Mouse (Mus musculus): Measurements from ENCODE around the gene Papln. TPM values are rescaled to one million over a fixed set of nuclear protein-coding genes. Genes with fewer than 3 reads are reported as not detected.

The Papln gene
- total RNA-seq, 1 experiment: 0.62 TPM

DNA sequence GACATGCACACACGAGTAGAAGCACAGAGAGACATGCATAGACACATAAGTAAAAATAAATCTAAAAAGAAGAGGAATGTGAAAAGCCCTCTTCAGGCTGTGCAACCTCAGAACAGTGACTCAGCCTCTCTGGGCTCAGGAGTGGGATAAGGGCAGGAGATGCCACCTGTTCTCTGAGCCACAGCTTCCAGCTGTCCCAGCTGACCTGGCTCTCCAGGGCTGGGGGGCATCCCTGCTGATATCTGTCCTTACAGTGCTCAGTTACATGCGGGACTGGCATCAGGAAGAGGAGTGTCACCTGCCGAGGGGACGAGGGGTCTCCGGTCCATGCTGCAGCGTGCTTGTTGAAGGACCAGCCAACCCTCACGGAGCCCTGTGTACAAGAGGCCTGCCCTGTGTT lies 13.3 kb downstream of the Papln start:
- Histone ChIP-seq H3K4me1 (ENCODE audit: control insufficient read depth in 2 of 2, insufficient read depth in 2 of 2, low read length in 2 of 2, poor library complexity in 1 of 2) (peaks cover 0 to 2% of the 10 kb centered on the region in 2 experiments; a peak in 1 of 4 replicates), H3K9ac (ENCODE audit: insufficient read depth, low read depth, low read length, poor library complexity, severe bottlenecking) (no peak overlapping the region), H3K9me3 (ENCODE audit: control insufficient read depth, insufficient read depth, low read depth, low read length) (no peaks in the 10 kb centered on the region), H3K4me3 (ENCODE audit: insufficient read depth in 1 of 2, low read depth in 1 of 2, low read length in 2 of 2, poor library complexity in 1 of 2, severe bottlenecking in 1 of 2) (no peak overlapping the region), H3K27ac (ENCODE audit: insufficient read depth, low read depth, low read length, poor library complexity, severe bottlenecking) (no peak overlapping the region), H3K36me3 (ENCODE audit: control insufficient read depth, insufficient read depth, low read length, poor library complexity, severe bottlenecking) (no peaks in the 10 kb centered on the region)
- in situ Hi-C loops (cut with MboI; ENCODE audit: low sequenced_read_pairs in 2 of 2, unreplicated experiment in 2 of 2): no loop called here
- TF ChIP-seq CHD2 (IDR thresholded peaks at IDR 0.05; ENCODE audit: low read depth, low read length) (no peak), ZNF384 (IDR thresholded peaks at IDR 0.05; ENCODE audit: low read depth, low read length) (no peak), MAFK (IDR thresholded peaks at IDR 0.05; ENCODE audit: insufficient read depth, low read depth, low read length) (no peak), ZC3H11A (IDR thresholded peaks at IDR 0.05; ENCODE audit: borderline replicate concordance, low read depth, low read length) (no peak), HCFC1 (IDR thresholded peaks at IDR 0.05; ENCODE audit: borderline replicate concordance, insufficient read depth, low read length) (no peak)
- DNase-seq (ENCODE audit: low read depth, low spot score): no peak

GRCm38 (mm10) chr12:83780181-83780580 lies 16.7 kb downstream of the Papln start:
- H3K27ac ChIP-seq (ENCODE audit: insufficient read depth, low read depth, low read length, poor library complexity, severe bottlenecking): no peak overlapping the region
- in situ Hi-C loops (cut with MboI; ENCODE audit: low sequenced_read_pairs in 2 of 2, unreplicated experiment in 2 of 2): no loop called here
- no peak overlapping the region for H3K9ac ChIP-seq (ENCODE audit: insufficient read depth, low read depth, low read length, poor library complexity, severe bottlenecking)
- H3K36me3 ChIP-seq (ENCODE audit: control insufficient read depth, insufficient read depth, low read length, poor library complexity, severe bottlenecking): no peaks in the 10 kb centered on the region
- H3K9me3 ChIP-seq (ENCODE audit: control insufficient read depth, insufficient read depth, low read depth, low read length): no peaks in the 10 kb centered on the region
- H3K4me3 ChIP-seq (ENCODE audit: insufficient read depth in 1 of 2, low read depth in 1 of 2, low read length in 2 of 2, poor library complexity in 1 of 2, severe bottlenecking in 1 of 2): no peak overlapping the region
- no peak for TF ChIP-seq HCFC1 (IDR thresholded peaks at IDR 0.05; ENCODE audit: borderline replicate concordance, insufficient read depth, low read length)
- no peak for DNase-seq (ENCODE audit: low read depth, low spot score)
- no peaks in the 10 kb centered on the region for H3K4me1 ChIP-seq (ENCODE audit: control insufficient read depth in 2 of 2, insufficient read depth in 2 of 2, low read length in 2 of 2, poor library complexity in 1 of 2)

DNA sequence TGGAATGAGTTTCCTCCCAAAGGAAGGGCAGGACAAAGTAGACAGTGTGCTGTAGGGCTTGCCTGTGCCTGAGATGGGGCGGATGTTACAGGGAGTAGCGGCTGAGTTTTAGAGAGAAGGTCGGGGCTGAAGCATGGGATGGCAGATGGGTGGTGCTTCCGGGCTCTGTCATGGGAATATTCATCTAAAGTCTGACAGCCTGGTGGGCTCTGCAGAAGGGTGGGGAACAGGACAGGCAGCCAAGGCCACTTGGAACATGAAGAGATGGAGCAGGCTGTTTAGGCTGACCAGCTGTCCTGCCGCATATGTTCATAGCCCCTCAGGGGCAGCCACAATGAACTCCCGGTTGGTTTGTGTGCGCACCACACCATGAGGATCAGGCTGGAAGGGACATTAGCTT lies 17.8 kb downstream of the Papln start:
- in situ Hi-C loops (cut with MboI; ENCODE audit: low sequenced_read_pairs in 2 of 2, unreplicated experiment in 2 of 2): no loop called here
- Histone ChIP-seq H3K4me1 (ENCODE audit: control insufficient read depth in 2 of 2, insufficient read depth in 2 of 2, low read length in 2 of 2, poor library complexity in 1 of 2) (no peaks in the 10 kb centered on the region), H3K9me3 (ENCODE audit: control insufficient read depth, insufficient read depth, low read depth, low read length) (no peaks in the 10 kb centered on the region), H3K36me3 (ENCODE audit: control insufficient read depth, insufficient read depth, low read length, poor library complexity, severe bottlenecking) (no peaks in the 10 kb centered on the region), H3K4me3 (ENCODE audit: insufficient read depth in 1 of 2, low read depth in 1 of 2, low read length in 2 of 2, poor library complexity in 1 of 2, severe bottlenecking in 1 of 2) (peak overlapping the region in 1 of 2 experiments; percentile 65; a peak in 1 of 4 replicates), H3K9ac (ENCODE audit: insufficient read depth, low read depth, low read length, poor library complexity, severe bottlenecking) (no peak overlapping the region), H3K27ac (ENCODE audit: insufficient read depth, low read depth, low read length, poor library complexity, severe bottlenecking) (no peak overlapping the region)
- TF ChIP-seq HCFC1 (IDR thresholded peaks at IDR 0.05; ENCODE audit: borderline replicate concordance, insufficient read depth, low read length) (no peak), CHD2 (IDR thresholded peaks at IDR 0.05; ENCODE audit: low read depth, low read length) (no peak), MAFK (IDR thresholded peaks at IDR 0.05; ENCODE audit: insufficient read depth, low read depth, low read length) (no peak), ZC3H11A (IDR thresholded peaks at IDR 0.05; ENCODE audit: borderline replicate concordance, low read depth, low read length) (no peak), ZNF384 (IDR thresholded peaks at IDR 0.05; ENCODE audit: low read depth, low read length) (no peak)
- no peak for DNase-seq (ENCODE audit: low read depth, low spot score)

- peak overlapping the region; percentile 35; the same call in 1 of the 2 replicates for H3K9ac ChIP-seq (ENCODE audit: insufficient read depth, low read depth, low read length, poor library complexity, severe bottlenecking)
- no peaks in the 10 kb centered on the region for H3K9me3 ChIP-seq (ENCODE audit: control insufficient read depth, insufficient read depth, low read depth, low read length)
- peak overlapping the region; percentile 43 to 65; a peak in 3 of 4 replicates for H3K4me3 ChIP-seq (ENCODE audit: insufficient read depth in 1 of 2, low read depth in 1 of 2, low read length in 2 of 2, poor library complexity in 1 of 2, severe bottlenecking in 1 of 2)
- DNase-seq (ENCODE audit: low read depth, low spot score): no peak
- no peaks in the 10 kb centered on the region for H3K36me3 ChIP-seq (ENCODE audit: control insufficient read depth, insufficient read depth, low read length, poor library complexity, severe bottlenecking)
- H3K27ac ChIP-seq (ENCODE audit: insufficient read depth, low read depth, low read length, poor library complexity, severe bottlenecking): no peak overlapping the region
- TF ChIP-seq HCFC1 (IDR thresholded peaks at IDR 0.05; ENCODE audit: borderline replicate concordance, insufficient read depth, low read length): no peak
- TF ChIP-seq ZNF384 (IDR thresholded peaks at IDR 0.05; ENCODE audit: low read depth, low read length): no peak
- no peak for TF ChIP-seq MAFK (IDR thresholded peaks at IDR 0.05; ENCODE audit: insufficient read depth, low read depth, low read length)
- TF ChIP-seq CHD2 (IDR thresholded peaks at IDR 0.05; ENCODE audit: low read depth, low read length): no peak
- no peak for TF ChIP-seq ZC3H11A (IDR thresholded peaks at IDR 0.05; ENCODE audit: borderline replicate concordance, low read depth, low read length)
- in situ Hi-C loops (cut with MboI; ENCODE audit: low sequenced_read_pairs in 2 of 2, unreplicated experiment in 2 of 2): no loop called here
- H3K4me1 ChIP-seq (ENCODE audit: control insufficient read depth in 2 of 2, insufficient read depth in 2 of 2, low read length in 2 of 2, poor library complexity in 1 of 2): no peaks in the 10 kb centered on the region
These were observed 18.3 kb downstream of the Papln start for GRCm38 (mm10) chr12:83781640-83782278.

DNA sequence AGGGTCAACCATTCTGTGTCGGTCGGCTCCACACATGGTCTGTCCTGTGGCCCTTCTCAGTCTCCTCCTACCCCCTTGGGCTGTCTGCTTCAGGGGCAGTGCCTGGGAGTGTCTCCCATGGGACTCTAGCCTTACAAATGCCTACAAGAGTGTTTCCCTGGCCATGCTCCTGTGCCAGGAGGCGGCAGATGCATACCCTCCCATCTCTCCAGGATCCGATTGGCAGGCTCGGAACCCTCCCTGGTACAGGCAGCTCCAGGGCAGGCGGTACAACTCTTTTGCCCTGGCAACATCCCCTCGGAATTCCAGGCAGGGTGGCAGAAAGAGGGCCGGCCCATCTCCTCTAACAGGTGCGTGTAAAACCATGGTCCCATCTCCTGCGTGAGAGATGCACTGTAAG lies 19.2 kb downstream of the Papln start:
- Histone ChIP-seq H3K9me3 (ENCODE audit: control insufficient read depth, insufficient read depth, low read depth, low read length) (no peaks in the 10 kb centered on the region), H3K4me1 (ENCODE audit: control insufficient read depth in 2 of 2, insufficient read depth in 2 of 2, low read length in 2 of 2, poor library complexity in 1 of 2) (no peaks in the 10 kb centered on the region), H3K36me3 (ENCODE audit: control insufficient read depth, insufficient read depth, low read length, poor library complexity, severe bottlenecking) (no peaks in the 10 kb centered on the region), H3K4me3 (ENCODE audit: insufficient read depth in 1 of 2, low read depth in 1 of 2, low read length in 2 of 2, poor library complexity in 1 of 2, severe bottlenecking in 1 of 2) (no peak overlapping the region), H3K27ac (ENCODE audit: insufficient read depth, low read depth, low read length, poor library complexity, severe bottlenecking) (no peak overlapping the region), H3K9ac (ENCODE audit: insufficient read depth, low read depth, low read length, poor library complexity, severe bottlenecking) (no peak overlapping the region)
- in situ Hi-C loops (cut with MboI; ENCODE audit: low sequenced_read_pairs in 2 of 2, unreplicated experiment in 2 of 2): no loop called here
- no peak for DNase-seq (ENCODE audit: low read depth, low spot score)
- TF ChIP-seq HCFC1 (IDR thresholded peaks at IDR 0.05; ENCODE audit: borderline replicate concordance, insufficient read depth, low read length) (no peak), ZC3H11A (IDR thresholded peaks at IDR 0.05; ENCODE audit: borderline replicate concordance, low read depth, low read length) (no peak), ZNF384 (IDR thresholded peaks at IDR 0.05; ENCODE audit: low read depth, low read length) (no peak), CHD2 (IDR thresholded peaks at IDR 0.05; ENCODE audit: low read depth, low read length) (no peak), MAFK (IDR thresholded peaks at IDR 0.05; ENCODE audit: insufficient read depth, low read depth, low read length) (no peak)

Data from ES-E14 (cell line).